Mouse (Mus musculus): ENCODE data around the gene Rapgef2. TPM values are rescaled to one million over a fixed set of nuclear protein-coding genes. Genes with fewer than 3 reads are reported as not detected.

Rapgef2 gene
- polyA plus RNA-seq, 1 experiment from 2014 or later: 4.4 TPM

DNA sequence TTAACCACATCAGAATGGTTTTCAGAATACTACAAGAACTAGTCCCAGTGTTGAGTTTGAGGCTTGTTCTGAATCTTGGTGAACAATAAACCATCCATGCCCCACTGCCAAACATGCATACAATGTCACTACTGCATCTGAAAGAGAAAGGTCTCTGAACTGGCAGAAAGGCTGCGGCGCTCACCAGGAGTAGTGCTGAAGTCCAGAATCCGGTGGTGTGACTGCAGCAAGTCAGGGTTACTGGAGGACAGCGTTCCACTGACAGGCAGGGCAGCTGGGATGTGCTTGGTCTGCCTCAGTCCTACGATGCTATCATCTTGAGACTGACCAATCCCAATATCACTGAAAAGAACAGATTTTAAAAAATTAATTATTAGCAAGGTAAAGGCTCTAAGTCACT lies 197.9 kb downstream of the Rapgef2 start:
- H3K4me1 ChIP-seq (replicated peaks): no peaks in the 10 kb centered on the region
- H3K4me3 ChIP-seq (replicated peaks): no peak overlapping the region
- H3K9me3 ChIP-seq: no peaks in the 10 kb centered on the region
- 91% methylated on average over 5 of the region's 5 CpGs for WGBS
- no peak overlapping the region for H3K4me2 ChIP-seq (replicated peaks)
- H3K27ac ChIP-seq: no peak overlapping the region
- H3K36me3 ChIP-seq: peaks cover 7% of the 10 kb centered on the region; the same call in 1 of the 2 replicates
- no peaks in the 10 kb centered on the region for H3K27me3 ChIP-seq (replicated peaks)
- ATAC-seq: no peak
- no peak overlapping the region for H3K9ac ChIP-seq

DNA sequence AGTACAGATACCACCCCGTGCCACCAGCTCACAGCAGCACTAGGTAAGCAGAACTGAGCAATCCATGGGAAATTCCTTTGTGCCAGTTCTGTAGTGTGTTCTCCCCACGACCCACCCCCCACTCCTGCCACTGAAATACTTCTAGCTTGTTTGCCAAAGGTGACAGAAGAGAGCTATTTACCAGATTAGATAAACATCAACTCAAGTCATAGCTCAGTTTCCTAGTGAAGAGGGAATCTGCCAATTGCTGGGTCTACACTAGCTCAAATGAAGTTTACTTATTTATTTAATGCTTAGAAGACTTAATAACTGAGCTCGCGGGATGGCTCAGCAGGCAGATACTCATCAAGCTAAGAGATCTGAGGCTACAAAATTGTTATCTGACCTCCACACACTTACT lies 200.0 kb downstream of the Rapgef2 start:
- Histone ChIP-seq H3K27ac (no peak overlapping the region), H3K4me2 (replicated peaks) (no peak overlapping the region), H3K36me3 (peaks cover 5% of the 10 kb centered on the region; the same call in 1 of the 2 replicates), H3K4me1 (replicated peaks) (no peaks in the 10 kb centered on the region), H3K9me3 (no peaks in the 10 kb centered on the region), H3K4me3 (replicated peaks) (no peak overlapping the region), H3K9ac (no peak overlapping the region), H3K27me3 (replicated peaks) (no peaks in the 10 kb centered on the region)
- ATAC-seq: no peak
- WGBS: 74% methylated on average over 4 of the region's 4 CpGs

DNA sequence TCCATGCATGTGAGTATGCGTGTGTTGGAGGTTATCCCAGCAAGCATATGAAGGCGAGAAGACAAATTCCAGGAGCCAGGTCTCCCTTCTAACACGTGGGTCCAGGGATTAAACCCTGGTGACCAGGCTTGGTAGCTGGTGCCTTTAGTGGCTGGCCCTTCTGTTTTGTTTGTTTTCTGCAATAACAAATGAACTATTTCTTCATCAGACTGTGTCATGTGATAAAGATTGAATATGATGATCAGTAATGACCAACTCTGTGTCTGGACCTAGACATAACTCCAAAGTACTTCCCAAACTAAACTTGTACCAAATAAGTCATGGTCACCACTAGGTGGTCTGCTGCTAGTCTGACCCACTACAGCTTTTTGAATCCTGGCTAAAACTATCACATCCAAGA lies 202.4 kb downstream of the Rapgef2 start:
- WGBS: 89% methylated on average over 3 of the region's 3 CpGs
- ATAC-seq: no peak

DNA sequence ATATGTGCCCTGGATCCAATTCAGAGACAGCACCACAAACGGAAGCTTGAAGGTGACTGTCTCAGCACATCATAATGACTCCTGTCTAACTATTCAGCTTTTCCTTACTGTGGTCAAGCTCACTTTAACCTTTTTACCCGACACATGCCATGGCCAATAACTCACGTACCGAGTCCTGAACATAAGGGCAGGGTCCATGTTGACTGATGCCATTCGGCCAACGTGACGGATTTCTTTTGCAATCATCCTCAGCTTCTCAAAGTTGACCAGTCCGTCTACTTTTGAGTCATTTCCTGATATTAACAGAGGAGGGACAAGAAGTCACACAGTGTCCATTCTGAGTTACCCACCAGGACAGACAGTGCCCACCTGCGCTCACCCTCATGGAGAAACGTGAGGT lies 203.3 kb downstream of the Rapgef2 start:
- no peak overlapping the region for H3K4me2 ChIP-seq (replicated peaks)
- 95% methylated on average over 10 of the region's 10 CpGs for WGBS

More for the DNA sequence above, 202.4 kb downstream of the Rapgef2 start:
- H3K9me3 ChIP-seq: no peaks in the 10 kb centered on the region
- H3K27ac ChIP-seq: no peak overlapping the region
- H3K27me3 ChIP-seq (replicated peaks): no peaks in the 10 kb centered on the region
- H3K36me3 ChIP-seq: peaks cover 6% of the 10 kb centered on the region; the same call in 1 of the 2 replicates
- H3K4me2 ChIP-seq (replicated peaks): no peak overlapping the region
- no peaks in the 10 kb centered on the region for H3K4me1 ChIP-seq (replicated peaks)
- no peak overlapping the region for H3K4me3 ChIP-seq (replicated peaks)
- H3K9ac ChIP-seq: no peak overlapping the region

DNA sequence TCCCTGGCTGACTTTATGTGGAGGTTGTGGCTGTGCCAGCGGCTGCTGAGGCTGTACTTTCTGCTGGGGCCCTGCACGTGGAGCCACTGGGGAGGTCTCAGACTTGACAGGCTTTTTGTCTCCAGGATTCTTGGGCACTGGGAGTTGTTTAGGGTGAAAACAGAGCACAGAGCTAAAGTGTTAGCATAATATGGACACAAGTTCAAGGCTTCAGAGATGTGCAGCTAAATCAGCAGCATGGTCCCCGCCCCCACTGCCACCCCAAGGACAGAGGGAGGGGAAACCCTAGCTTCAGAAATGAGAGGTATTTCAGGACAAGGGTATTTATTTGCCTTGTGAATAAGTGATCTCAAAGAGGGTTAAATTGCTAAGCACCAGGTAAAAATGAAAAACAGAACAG lies 207.2 kb downstream of the Rapgef2 start:
- Histone ChIP-seq H3K9me3 (no peaks in the 10 kb centered on the region), H3K4me2 (replicated peaks) (no peak overlapping the region), H3K36me3 (peaks cover 5% of the 10 kb centered on the region; the same call in 1 of the 2 replicates), H3K4me3 (replicated peaks) (no peak overlapping the region), H3K9ac (no peak overlapping the region), H3K4me1 (replicated peaks) (no peaks in the 10 kb centered on the region), H3K27ac (no peak overlapping the region), H3K27me3 (replicated peaks) (no peaks in the 10 kb centered on the region)
- ATAC-seq: no peak
- WGBS: 87% methylated on average over 3 of the region's 3 CpGs

More for the DNA sequence above, 203.3 kb downstream of the Rapgef2 start:
- H3K27me3 ChIP-seq (replicated peaks): no peaks in the 10 kb centered on the region
- H3K4me1 ChIP-seq (replicated peaks): no peaks in the 10 kb centered on the region
- no peak overlapping the region for H3K9ac ChIP-seq
- ATAC-seq: no peak
- H3K27ac ChIP-seq: no peak overlapping the region
- H3K9me3 ChIP-seq: no peaks in the 10 kb centered on the region
- peaks cover 10% of the 10 kb centered on the region; the same call in 1 of the 2 replicates for H3K36me3 ChIP-seq
- no peak overlapping the region for H3K4me3 ChIP-seq (replicated peaks)

DNA sequence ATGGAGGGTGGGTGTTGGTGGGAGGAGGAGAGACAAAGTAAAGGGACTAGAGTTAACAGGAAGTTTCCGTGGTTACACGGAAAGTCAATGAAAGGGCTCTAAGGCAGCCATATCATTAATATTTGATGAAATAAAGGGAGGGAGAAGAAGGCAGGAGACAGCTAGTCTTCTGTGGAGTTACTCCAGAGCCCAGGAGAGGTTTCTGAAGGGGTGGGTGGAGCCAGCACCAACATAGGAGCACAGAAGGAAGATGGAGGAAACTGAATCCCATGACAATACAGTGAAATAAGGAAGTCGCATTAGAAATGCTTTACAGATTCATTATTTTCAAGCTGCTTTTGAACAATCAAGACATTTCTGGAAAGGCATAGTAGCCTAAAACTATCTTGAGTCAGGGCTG lies 211.3 kb downstream of the Rapgef2 start:
- WGBS: 85% methylated on average over 3 of the region's 3 CpGs
- ATAC-seq: no peak
- Histone ChIP-seq H3K4me1 (replicated peaks) (no peaks in the 10 kb centered on the region), H3K27ac (no peak overlapping the region), H3K4me3 (replicated peaks) (no peak overlapping the region), H3K9ac (no peak overlapping the region), H3K36me3 (peaks cover 5% of the 10 kb centered on the region; the same call in 1 of the 2 replicates), H3K9me3 (no peaks in the 10 kb centered on the region), H3K4me2 (replicated peaks) (no peak overlapping the region), H3K27me3 (replicated peaks) (no peaks in the 10 kb centered on the region)

DNA sequence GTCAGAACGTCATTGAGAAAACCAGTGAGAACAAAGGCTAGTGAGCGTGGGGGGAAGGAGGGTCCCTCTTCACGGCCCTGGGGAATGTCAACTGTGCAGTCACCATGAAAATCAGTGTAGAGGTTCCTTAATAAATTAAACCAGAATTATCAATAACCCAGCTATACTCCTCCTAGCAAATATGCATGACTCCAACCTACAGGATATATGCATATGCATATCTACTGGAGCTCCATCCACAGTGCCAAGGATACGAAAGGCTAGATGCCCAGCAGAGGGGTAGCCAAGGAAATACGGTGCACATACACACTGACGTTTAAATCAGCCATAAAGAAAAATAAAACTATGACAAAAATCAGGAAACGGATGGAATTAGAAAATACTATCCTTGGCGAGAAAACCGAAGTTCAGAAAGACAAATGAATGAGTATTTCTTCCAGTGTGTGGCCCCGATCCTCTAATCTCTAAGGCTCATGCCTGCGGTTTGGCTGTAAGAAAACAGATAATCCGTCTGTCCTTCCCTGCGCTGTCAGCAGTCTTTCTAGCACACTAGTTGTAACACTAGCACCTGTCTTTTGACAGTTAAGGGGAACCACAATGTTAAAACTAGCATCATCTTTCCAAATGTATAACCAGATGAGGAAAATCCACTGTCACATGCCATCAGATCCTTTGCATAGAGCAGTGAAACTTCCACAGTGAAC lies 212.6 kb downstream of the Rapgef2 start:
- H3K9ac ChIP-seq: no peak overlapping the region
- no peak overlapping the region for H3K4me3 ChIP-seq (replicated peaks)
- peaks cover 8% of the 10 kb centered on the region; the same call in 1 of the 2 replicates for H3K36me3 ChIP-seq
- whole genome bisulfite sequencing: 89% methylated on average over 13 of the region's 13 CpGs
- H3K4me2 ChIP-seq (replicated peaks): no peak overlapping the region
- ATAC-seq: no peak
- no peaks in the 10 kb centered on the region for H3K9me3 ChIP-seq
- H3K4me1 ChIP-seq (replicated peaks): no peaks in the 10 kb centered on the region
- H3K27me3 ChIP-seq (replicated peaks): no peaks in the 10 kb centered on the region
- no peak overlapping the region for H3K27ac ChIP-seq

DNA sequence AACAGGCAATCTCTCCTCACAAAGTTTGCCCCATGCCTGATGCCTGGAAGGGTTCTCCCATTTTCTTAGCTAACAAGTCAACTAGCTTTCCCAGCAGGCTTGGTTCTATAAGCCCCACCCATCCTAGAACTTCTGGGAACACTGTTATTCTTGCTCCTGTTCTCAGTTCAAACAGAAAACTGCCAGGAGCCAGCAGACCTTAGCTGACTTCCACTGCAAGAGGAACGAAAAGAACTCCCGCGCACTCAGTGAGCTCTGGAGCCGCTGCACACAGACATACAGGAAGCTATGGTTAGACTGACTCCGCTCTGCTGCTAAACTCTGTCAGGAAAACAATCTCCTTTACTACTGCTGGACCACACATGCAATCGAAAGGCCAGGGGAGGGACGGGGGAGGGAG lies 214.8 kb downstream of the Rapgef2 start:
- Histone ChIP-seq H3K4me1 (replicated peaks) (no peaks in the 10 kb centered on the region), H3K4me2 (replicated peaks) (no peak overlapping the region), H3K9me3 (no peaks in the 10 kb centered on the region), H3K9ac (no peak overlapping the region), H3K27ac (no peak overlapping the region), H3K27me3 (replicated peaks) (no peaks in the 10 kb centered on the region), H3K4me3 (replicated peaks) (no peak overlapping the region), H3K36me3 (peaks cover 9% of the 10 kb centered on the region)
- no peak for ATAC-seq
- WGBS: 34% methylated on average over 6 of the region's 7 CpGs

DNA sequence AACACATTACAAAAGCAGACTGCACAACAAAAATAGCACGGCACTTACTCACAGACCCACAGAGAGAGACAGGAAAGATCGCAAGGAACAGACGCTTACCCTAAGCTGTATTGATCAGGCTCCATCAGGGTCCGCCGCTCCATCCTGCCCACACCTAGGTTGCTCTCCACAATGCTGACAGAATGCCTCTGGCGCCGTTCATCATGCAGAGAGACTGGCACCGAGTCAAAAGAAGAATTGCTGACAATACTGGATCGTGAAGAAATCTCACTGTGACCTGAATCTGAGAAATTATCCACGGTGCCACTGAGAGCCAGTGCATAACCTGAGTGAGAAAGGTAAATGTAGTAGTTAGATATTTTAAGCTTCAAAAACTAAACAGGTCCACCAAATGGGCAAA lies 216.4 kb downstream of the Rapgef2 start:
- H3K9ac ChIP-seq: no peak overlapping the region
- H3K4me3 ChIP-seq (replicated peaks): no peak overlapping the region
- H3K27me3 ChIP-seq (replicated peaks): no peaks in the 10 kb centered on the region
- peaks cover 12% of the 10 kb centered on the region for H3K36me3 ChIP-seq
- no peaks in the 10 kb centered on the region for H3K4me1 ChIP-seq (replicated peaks)
- H3K9me3 ChIP-seq: no peaks in the 10 kb centered on the region
- H3K27ac ChIP-seq: no peak overlapping the region
- no peak for ATAC-seq
- WGBS: 90% methylated on average over 10 of the region's 10 CpGs
- H3K4me2 ChIP-seq (replicated peaks): no peak overlapping the region

DNA sequence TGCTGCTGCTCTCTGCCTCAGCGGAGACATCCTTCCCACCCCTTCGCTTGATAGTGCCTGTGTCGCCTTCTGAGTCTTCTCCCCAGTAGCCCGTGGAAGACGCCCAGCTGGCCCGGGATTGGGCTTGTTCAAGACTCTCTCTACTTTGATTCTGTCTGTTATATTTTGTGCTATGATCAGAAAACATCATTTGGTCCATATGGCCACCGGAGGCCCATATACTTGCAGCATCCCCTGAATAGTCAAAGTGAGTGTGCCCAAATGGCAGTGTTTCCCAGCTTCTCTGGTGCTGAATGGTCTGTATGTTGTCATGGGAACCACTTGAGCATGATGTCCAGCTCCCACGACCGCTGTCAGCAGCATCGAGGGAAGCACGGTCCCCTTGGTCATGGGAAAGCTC lies 217.3 kb downstream of the Rapgef2 start:
- H3K27ac ChIP-seq: no peak overlapping the region
- H3K4me1 ChIP-seq (replicated peaks): no peaks in the 10 kb centered on the region
- ATAC-seq: no peak
- H3K36me3 ChIP-seq: peaks cover 12% of the 10 kb centered on the region
- 94% methylated on average over 11 of the region's 11 CpGs for WGBS
- no peaks in the 10 kb centered on the region for H3K9me3 ChIP-seq
- no peaks in the 10 kb centered on the region for H3K27me3 ChIP-seq (replicated peaks)
- H3K4me3 ChIP-seq (replicated peaks): no peak overlapping the region
- no peak overlapping the region for H3K9ac ChIP-seq
- H3K4me2 ChIP-seq (replicated peaks): no peak overlapping the region

DNA sequence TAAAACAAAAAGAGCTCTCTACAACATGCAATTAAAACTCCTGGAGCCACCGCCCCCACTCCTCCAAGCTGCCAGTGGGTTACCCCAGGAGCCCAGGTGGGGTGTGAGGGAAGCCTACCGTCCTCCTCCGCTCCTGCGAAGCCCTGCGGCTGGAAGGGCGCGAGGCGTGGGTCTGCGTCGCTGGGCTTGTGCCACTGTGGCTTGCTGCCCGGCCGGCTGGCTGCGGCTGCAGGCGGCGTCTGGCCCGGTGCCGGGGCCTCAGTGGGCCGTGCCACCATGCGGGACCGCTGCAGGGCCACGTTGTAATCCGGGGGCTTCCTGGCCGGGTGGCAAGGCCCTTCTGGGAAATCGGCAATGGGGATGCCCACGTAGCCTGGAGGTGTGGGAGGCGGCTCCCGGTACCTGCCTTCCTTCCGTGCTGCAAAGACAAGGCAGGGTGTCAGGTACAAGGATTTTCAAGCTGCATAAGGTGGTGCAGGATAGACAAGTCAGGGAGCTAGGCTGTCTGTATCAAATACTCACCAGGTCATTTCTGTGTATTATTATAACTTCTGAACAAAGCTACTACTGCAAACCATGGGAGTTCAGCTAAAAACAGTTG lies 219.8 kb downstream of the Rapgef2 start:
- Histone ChIP-seq H3K36me3 (peaks cover 12% of the 10 kb centered on the region; the same call in 1 of the 2 replicates), H3K27ac (no peak overlapping the region)
- ATAC-seq: no peak

DNA sequence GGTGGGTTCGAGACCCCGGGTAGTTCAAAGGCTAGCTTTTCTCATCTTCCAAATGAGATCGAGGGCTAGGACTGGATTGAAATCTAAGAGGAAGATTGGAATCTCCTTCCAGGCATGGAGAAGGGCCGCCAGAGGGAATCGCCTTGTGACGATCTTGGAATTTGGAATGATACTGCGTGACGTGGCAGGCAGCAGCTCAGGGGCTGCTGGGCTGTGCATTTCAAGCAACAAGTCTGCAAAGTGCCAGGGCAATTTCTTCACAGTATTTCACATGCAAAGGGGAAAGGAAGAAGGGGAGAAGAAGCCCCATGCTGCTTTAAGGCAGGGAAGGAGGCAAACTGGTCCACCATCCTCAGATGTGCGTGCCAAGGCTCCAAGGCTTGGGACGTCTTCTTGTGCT lies 222.2 kb downstream of the Rapgef2 start:
- ATAC-seq: no peak
- 94% methylated on average over 10 of the region's 10 CpGs for WGBS

More for the DNA sequence above, 219.8 kb downstream of the Rapgef2 start:
- no peaks in the 10 kb centered on the region for H3K4me1 ChIP-seq (replicated peaks)
- 89% methylated on average over 28 of the region's 28 CpGs for WGBS
- H3K4me2 ChIP-seq (replicated peaks): no peak overlapping the region
- no peak overlapping the region for H3K9ac ChIP-seq
- H3K27me3 ChIP-seq (replicated peaks): no peaks in the 10 kb centered on the region
- no peaks in the 10 kb centered on the region for H3K9me3 ChIP-seq
- H3K4me3 ChIP-seq (replicated peaks): no peak overlapping the region

DNA sequence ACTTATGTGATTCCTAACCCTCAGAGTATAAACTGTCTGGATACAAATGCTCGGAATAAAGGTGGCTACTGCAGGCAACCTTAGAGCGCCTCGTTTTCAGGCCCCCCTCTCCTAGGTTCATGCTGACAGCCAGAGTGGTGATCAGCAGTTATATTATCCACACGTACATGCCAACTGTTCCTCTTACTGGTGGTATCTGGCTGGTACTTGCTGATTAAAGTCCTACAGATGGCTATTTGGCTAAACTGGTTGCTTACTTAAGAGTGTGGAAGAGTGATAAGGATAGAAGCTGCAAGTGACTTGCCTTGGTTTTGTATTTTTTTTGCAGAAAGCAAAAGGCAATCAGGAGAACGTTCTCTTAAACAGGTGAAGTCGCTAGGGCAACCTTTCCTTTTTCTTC lies 224.9 kb downstream of the Rapgef2 start:
- Histone ChIP-seq H3K9me3 (no peaks in the 10 kb centered on the region), H3K4me1 (replicated peaks) (no peaks in the 10 kb centered on the region), H3K4me2 (replicated peaks) (no peak overlapping the region), H3K36me3 (peaks cover 2% of the 10 kb centered on the region; the same call in 1 of the 2 replicates), H3K9ac (no peak overlapping the region), H3K27me3 (replicated peaks) (no peaks in the 10 kb centered on the region), H3K27ac (no peak overlapping the region), H3K4me3 (replicated peaks) (no peak overlapping the region)
- ATAC-seq: no peak
- 83% methylated on average over 6 of the region's 6 CpGs for WGBS

More for the DNA sequence above, 222.2 kb downstream of the Rapgef2 start:
- Histone ChIP-seq H3K4me1 (replicated peaks) (no peaks in the 10 kb centered on the region), H3K27ac (no peak overlapping the region), H3K4me2 (replicated peaks) (no peak overlapping the region), H3K4me3 (replicated peaks) (no peak overlapping the region), H3K27me3 (replicated peaks) (no peaks in the 10 kb centered on the region), H3K9ac (no peak overlapping the region), H3K9me3 (no peaks in the 10 kb centered on the region), H3K36me3 (peaks cover 8% of the 10 kb centered on the region; the same call in 1 of the 2 replicates)

All from intestine, embryonic 15.5 days (tissue).